Mouse (Mus musculus): ENCODE measurements around the gene Plcd1. TPM values are rescaled to one million over a fixed set of nuclear protein-coding genes. Genes with fewer than 3 reads are reported as not detected.
A peak's percentile ranks its signal among the peaks of the same experiment; 100 is the strongest.

Gene Plcd1
- total and polyA plus RNA-seq, 2 experiments from 2014 or later = 14.2 to 17.0 TPM

DNA sequence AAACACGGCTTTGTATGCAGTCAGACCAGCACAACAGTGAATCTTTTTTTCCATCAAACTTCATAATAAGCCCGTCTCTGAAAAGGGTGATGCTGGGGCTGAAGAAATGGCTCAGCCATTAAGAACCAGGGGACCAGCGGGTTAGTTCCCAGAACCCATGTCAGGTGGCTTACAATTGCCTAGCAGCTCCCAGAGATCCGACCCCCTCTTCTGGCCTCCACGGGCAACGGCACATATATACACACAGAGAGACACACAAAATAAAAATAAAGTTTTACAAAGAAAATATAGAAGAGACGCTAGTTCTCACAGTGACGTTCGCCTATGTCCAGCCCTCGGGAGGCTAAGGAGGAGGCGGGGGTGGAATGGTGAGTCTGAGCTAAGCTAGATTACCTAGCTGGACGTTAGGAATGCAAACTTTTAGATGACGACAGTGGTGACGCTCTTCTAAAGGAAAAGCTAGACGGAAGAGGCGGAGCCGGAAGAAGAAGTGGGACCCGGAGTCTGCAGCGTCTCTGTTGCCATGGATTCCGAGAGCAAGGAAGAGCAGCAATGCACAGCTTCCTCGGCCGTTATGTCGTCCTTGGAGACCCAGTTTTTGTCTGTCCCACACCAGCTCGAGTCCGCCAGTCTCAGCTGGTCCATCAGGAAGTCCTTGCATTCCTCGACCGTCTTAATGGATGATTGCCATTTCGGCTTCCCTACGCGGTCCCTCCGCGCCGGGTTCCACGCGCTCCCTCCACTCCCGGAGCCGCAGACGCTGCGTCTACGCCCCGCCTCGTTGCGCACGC lies 8.9 kb upstream of the Plcd1 start, which contains the start of gene Dlec1:
Gene Dlec1 (plus strand): TSS at position 487 of the 791 bp plus-strand sequence.
- H3K36me3 ChIP-seq (ENCODE audit: insufficient read depth, low read length) = no peaks in the 10 kb centered on the region
- 2% methylated on average over 44 of the region's 44 CpGs for WGBS
- DNase-seq (ENCODE audit: low spot score) = peak; percentile 89
- peak; percentile 91 for ATAC-seq
- peak within 1 kb of the TSS; percentile 59 for H3K4me3 ChIP-seq (ENCODE audit: low read length)
- H3K9me3 ChIP-seq (ENCODE audit: low read length) = no peaks in the 10 kb centered on the region
- peak; percentile 36 for TF ChIP-seq CTCF (IDR thresholded peaks at IDR 0.05; ENCODE audit: low read depth)
- H3K27ac ChIP-seq = no peak within 1 kb of the TSS
- H3K27me3 ChIP-seq (ENCODE audit: insufficient read depth, low read length) = no peaks in the 10 kb centered on the region
- H3K4me1 ChIP-seq (ENCODE audit: insufficient read depth, low read length) = no peaks in the 10 kb centered on the region
- H3K9ac ChIP-seq (replicated peaks; ENCODE audit: low read length) = peak within 1 kb of the TSS; percentile 51
- H3K4me2 ChIP-seq (ENCODE audit: low read depth, low read length) = peak within 1 kb of the TSS; percentile 73

DNA sequence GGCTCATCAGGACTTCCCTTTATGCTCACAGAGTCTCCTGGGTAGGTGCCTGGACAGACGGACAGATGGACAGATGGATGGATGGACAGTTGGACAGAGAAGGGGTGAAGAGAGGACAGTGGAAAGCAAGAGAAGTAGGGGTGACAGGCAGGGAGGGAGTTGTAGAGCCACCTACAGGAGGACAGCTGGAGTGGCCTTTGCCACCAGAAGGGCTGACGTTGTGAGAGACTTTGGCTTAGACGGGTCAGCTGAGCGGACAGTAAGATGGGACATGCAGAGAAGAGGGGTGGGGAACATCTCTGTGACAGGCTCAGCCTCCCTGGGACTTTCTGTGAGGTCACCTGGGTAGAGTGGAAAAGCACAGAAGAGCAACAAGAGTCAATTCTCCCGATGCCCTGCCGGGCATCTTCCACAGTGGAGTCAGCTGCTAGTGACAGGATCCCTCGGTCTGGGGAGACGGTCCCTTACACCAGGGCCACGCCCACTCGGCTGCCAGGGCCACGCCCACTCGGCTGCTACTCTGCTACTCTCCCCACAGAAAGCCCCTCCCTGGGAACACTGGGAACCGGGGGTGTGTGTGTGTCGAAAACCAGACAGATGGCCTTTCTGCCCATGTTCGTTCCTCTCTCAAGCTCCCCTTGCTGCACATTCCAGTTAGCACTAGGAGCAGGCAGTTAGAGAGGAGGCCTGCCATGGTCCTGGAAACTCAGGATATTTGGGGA lies 7.0 kb upstream of the Plcd1 start:
- ATAC-seq (0 out of 2 replicates have a peak, but pooled peaks have one; percentile 22), DNase-seq (ENCODE audit: low spot score) (peak; percentile 27)

DNA sequence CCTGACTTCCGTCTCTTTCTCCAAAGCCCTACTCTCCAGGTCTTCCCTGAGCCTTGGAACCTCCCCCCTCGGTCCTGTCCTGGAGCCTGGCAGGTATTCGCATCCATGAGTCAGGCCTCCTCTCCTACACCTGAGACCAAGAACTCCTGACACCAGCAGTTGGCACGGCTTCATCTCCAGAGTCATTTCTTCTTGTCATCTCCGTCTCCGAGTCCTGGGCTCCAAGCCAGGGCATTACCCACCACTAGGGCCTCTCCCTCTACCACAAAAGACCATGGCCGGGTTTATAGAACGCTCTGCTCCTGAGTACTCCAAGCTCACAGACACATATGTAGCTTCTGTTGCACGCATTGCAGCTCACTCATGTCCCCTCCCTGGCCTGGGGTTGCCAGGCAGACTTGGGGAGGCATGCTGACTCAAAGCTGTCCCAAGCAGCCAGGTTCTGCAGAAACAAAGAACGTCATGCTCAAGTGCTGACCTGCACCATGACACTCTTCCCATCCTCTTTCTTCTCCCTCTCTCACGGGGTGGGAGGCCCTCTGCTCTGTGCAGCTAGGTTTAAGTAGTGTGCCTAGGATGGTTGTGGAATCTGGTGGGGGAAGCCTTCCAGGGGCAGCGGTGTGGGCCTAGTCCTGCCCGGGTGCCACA lies 1.3 kb upstream of the Plcd1 start:
- Histone ChIP-seq H3K36me3 (ENCODE audit: insufficient read depth, low read length) (no peaks in the 10 kb centered on the region), H3K27ac (no peak overlapping the region; the same call in 1 of the 2 replicates), H3K9ac (replicated peaks; ENCODE audit: low read length) (no peak overlapping the region), H3K27me3 (ENCODE audit: insufficient read depth, low read length) (no peaks in the 10 kb centered on the region), H3K4me1 (ENCODE audit: insufficient read depth, low read length) (peaks cover 19% of the 10 kb centered on the region), H3K4me2 (ENCODE audit: low read depth, low read length) (peak overlapping the region; percentile 92; the same call in 1 of the 2 replicates), H3K9me3 (ENCODE audit: low read length) (no peaks in the 10 kb centered on the region), H3K4me3 (ENCODE audit: low read length) (no peak overlapping the region)
- ATAC-seq (0 out of 2 replicates have a peak, but pooled peaks have one; percentile 41), DNase-seq (ENCODE audit: low spot score) (peak; percentile 67)
- TF ChIP-seq CTCF (IDR thresholded peaks at IDR 0.05; ENCODE audit: low read depth) = 0 out of 2 replicates have a peak, but pooled peaks have one; percentile 16
- WGBS = 51% methylated on average over 13 of the region's 13 CpGs

More for the DNA sequence above, 7.0 kb upstream of the Plcd1 start:
- Histone ChIP-seq H3K27ac (no peak overlapping the region), H3K9me3 (ENCODE audit: low read length) (no peaks in the 10 kb centered on the region), H3K9ac (replicated peaks; ENCODE audit: low read length) (no peak overlapping the region), H3K4me1 (ENCODE audit: insufficient read depth, low read length) (no peaks in the 10 kb centered on the region), H3K36me3 (ENCODE audit: insufficient read depth, low read length) (no peaks in the 10 kb centered on the region), H3K27me3 (ENCODE audit: insufficient read depth, low read length) (no peaks in the 10 kb centered on the region), H3K4me3 (ENCODE audit: low read length) (no peak overlapping the region), H3K4me2 (ENCODE audit: low read depth, low read length) (no peak overlapping the region)
- TF ChIP-seq CTCF (IDR thresholded peaks at IDR 0.05; ENCODE audit: low read depth) = peak; percentile 29; the same call in 1 of the 2 replicates
- WGBS = 13% methylated on average over 15 of the region's 15 CpGs

DNA sequence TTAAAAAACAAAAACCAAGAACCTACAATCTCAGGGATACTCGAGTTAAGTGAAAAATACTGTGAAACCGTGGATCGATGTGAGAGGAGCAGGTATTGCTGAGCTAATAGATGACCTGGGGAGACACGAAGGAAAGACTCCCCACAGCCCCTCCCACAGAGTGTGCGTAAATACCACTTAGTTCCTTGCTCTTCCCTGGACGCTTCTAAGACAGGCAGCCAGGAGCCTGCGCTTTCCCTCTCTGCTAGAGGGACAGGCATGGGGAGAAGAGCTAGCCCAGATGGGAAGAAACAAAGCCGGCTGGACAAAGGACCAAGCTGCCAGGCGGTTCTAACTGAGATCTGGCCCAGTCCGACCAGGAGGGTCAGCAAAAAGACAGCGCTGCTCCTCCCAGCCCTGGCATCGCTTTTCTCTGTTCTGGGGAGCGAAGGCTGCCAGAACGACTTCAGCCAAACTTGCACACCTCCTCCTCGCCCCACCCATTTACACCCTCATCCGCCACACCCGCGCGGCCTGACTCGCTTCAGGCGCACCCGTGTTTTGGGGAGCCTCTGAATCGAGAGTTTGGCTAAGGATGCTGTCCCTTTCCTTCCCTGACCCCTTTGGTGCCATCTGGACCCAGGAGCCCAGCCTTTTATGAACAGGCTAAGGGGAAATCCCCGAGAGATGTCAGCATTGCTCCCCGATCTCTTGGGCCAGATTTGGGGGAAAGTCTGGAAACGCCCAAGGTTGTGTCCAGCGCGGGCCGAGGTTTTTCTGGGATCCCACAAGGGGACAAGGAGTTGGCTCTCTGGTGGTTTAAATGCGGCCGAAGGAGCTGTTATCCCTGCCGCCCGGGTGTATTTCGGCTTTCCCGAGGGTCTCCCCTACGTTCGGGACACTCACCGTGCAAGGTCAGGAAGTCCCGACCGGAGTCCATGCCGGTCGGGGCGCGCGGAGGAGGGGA lies 556 bp downstream of the Plcd1 start:
- Histone ChIP-seq H3K4me2 (ENCODE audit: low read depth, low read length) (peak overlapping the region; percentile 92), H3K4me1 (ENCODE audit: insufficient read depth, low read length) (peaks cover 19% of the 10 kb centered on the region), H3K27me3 (ENCODE audit: insufficient read depth, low read length) (no peaks in the 10 kb centered on the region), H3K4me3 (ENCODE audit: low read length) (peak overlapping the region; percentile 57), H3K36me3 (ENCODE audit: insufficient read depth, low read length) (no peaks in the 10 kb centered on the region), H3K27ac (peak overlapping the region; percentile 74), H3K9ac (replicated peaks; ENCODE audit: low read length) (peak overlapping the region; percentile 60), H3K9me3 (ENCODE audit: low read length) (no peaks in the 10 kb centered on the region)
- ATAC-seq = no peak
- DNase-seq (ENCODE audit: low spot score) = peak; percentile 34
- TF ChIP-seq CTCF (IDR thresholded peaks at IDR 0.05; ENCODE audit: low read depth) = no peak
- 3% methylated on average over 45 of the region's 45 CpGs for WGBS

DNA sequence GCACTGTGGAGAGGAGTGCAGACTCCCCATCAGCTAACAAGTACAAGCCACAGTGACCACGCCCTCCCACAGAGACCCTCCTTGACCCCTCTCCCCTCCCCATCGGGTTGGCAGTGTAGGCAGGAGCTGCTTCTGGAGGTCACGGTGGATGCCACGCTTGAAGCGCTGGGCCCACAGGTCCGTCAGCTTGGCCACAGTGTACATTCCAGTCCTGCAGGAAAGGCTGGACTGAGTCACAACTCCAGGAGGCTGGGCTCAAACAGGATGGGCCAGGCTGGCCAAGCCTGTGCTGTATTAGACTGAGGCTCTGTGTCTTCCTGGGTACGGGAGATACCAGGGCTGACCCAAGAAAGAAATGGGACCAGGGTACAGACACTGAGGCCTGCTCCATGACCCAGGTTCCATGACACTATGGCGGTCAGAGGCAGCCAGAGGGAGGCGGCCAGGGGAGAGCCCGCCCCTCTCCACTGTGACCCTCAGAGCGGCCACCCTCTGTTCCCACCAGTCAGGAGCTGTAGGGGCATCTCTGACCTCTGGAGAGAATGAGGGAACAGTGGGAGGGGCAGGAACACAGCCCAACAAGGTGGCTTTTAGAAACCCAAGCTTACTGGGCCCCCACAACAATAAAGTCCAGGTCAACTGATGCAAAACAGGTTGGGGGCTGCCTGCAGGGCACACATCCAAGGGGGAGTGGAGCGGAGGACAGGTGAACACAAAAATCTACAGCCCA lies 1.6 kb downstream of the Plcd1 start:
- Histone ChIP-seq H3K4me3 (ENCODE audit: low read length) (peak overlapping the region; percentile 57), H3K4me1 (ENCODE audit: insufficient read depth, low read length) (peaks cover 19% of the 10 kb centered on the region), H3K36me3 (ENCODE audit: insufficient read depth, low read length) (no peaks in the 10 kb centered on the region), H3K9ac (replicated peaks; ENCODE audit: low read length) (no peak overlapping the region; the same call in 1 of the 2 replicates), H3K4me2 (ENCODE audit: low read depth, low read length) (peak overlapping the region; percentile 92), H3K27me3 (ENCODE audit: insufficient read depth, low read length) (no peaks in the 10 kb centered on the region), H3K27ac (no peak overlapping the region), H3K9me3 (ENCODE audit: low read length) (no peaks in the 10 kb centered on the region)
- DNase-seq (ENCODE audit: low spot score) (no peak), ATAC-seq (no peak)
- no peak for TF ChIP-seq CTCF (IDR thresholded peaks at IDR 0.05; ENCODE audit: low read depth)
- WGBS = 71% methylated on average over 12 of the region's 12 CpGs

Data from hindbrain, postnatal 0 days (tissue).